Mouse (Mus musculus): ENCODE results near the gene Fbxo8. TPM values are rescaled to one million over a fixed set of nuclear protein-coding genes. Genes with fewer than 3 reads are reported as not detected.

Fbxo8 gene
- polyA plus RNA-seq, 1 experiment from 2014 or later = 41.6 TPM

- WGBS = 4% methylated on average over 4 of the region's 4 CpGs
These were observed 68.2 kb downstream of the Fbxo8 start for GRCm38 (mm10) chr8:56619056-56619455.

GRCm38 (mm10) chr8:56619571-56619970 lies 68.7 kb downstream of the Fbxo8 start:
- 5% methylated on average over 9 of the region's 9 CpGs for WGBS
- peaks cover 52% of the 10 kb centered on the region for H3K4me1 ChIP-seq

More at GRCm38 (mm10) chr8:56619056-56619455, 68.2 kb downstream of the Fbxo8 start:
- DNase-seq (ENCODE audit: low spot score) = no peak
- peak overlapping the region; percentile 41; the same call in 1 of the 2 replicates for H3K4me3 ChIP-seq
- no peaks in the 10 kb centered on the region for H3K9me3 ChIP-seq
- H3K4me1 ChIP-seq = peaks cover 47% of the 10 kb centered on the region
- no peaks in the 10 kb centered on the region for H3K27me3 ChIP-seq (ENCODE audit: insufficient read depth, poor library complexity, severe bottlenecking)
- H3K27ac ChIP-seq = peak overlapping the region; percentile 71
- H3K36me3 ChIP-seq = no peaks in the 10 kb centered on the region

GRCm38 (mm10) chr8:56620691-56621090 lies 69.8 kb downstream of the Fbxo8 start:
- Histone ChIP-seq H3K9me3 (no peaks in the 10 kb centered on the region), H3K36me3 (no peaks in the 10 kb centered on the region), H3K4me1 (peaks cover 54% of the 10 kb centered on the region), H3K27me3 (ENCODE audit: insufficient read depth, poor library complexity, severe bottlenecking) (no peaks in the 10 kb centered on the region), H3K27ac (peak overlapping the region; percentile 71), H3K4me3 (peak overlapping the region; percentile 41)
- no peak for DNase-seq (ENCODE audit: low spot score)
- 3% methylated on average over 10 of the region's 10 CpGs for WGBS

More at GRCm38 (mm10) chr8:56619571-56619970, 68.7 kb downstream of the Fbxo8 start:
- peak overlapping the region; percentile 71 for H3K27ac ChIP-seq
- no peaks in the 10 kb centered on the region for H3K27me3 ChIP-seq (ENCODE audit: insufficient read depth, poor library complexity, severe bottlenecking)
- no peaks in the 10 kb centered on the region for H3K9me3 ChIP-seq
- H3K4me3 ChIP-seq = peak overlapping the region; percentile 41
- H3K36me3 ChIP-seq = no peaks in the 10 kb centered on the region
- DNase-seq (ENCODE audit: low spot score) = no peak

- Histone ChIP-seq H3K4me3 (peak overlapping the region; percentile 41), H3K9me3 (no peaks in the 10 kb centered on the region), H3K36me3 (no peaks in the 10 kb centered on the region), H3K27me3 (ENCODE audit: insufficient read depth, poor library complexity, severe bottlenecking) (no peaks in the 10 kb centered on the region), H3K4me1 (peaks cover 54% of the 10 kb centered on the region), H3K27ac (peak overlapping the region; percentile 71)
- WGBS = 16% methylated on average over 4 of the region's 4 CpGs
- no peak for DNase-seq (ENCODE audit: low spot score)
These were observed 70.2 kb downstream of the Fbxo8 start for GRCm38 (mm10) chr8:56621093-56621492.

- WGBS = 2% methylated on average over 18 of the region's 18 CpGs
- no peaks in the 10 kb centered on the region for H3K36me3 ChIP-seq
- H3K27ac ChIP-seq = peak overlapping the region; percentile 90
- H3K9me3 ChIP-seq = no peaks in the 10 kb centered on the region
- DNase-seq (ENCODE audit: low spot score) = no peak
- H3K4me1 ChIP-seq = peaks cover 54% of the 10 kb centered on the region
- peak overlapping the region; percentile 59 for H3K4me3 ChIP-seq
- H3K27me3 ChIP-seq (ENCODE audit: insufficient read depth, poor library complexity, severe bottlenecking) = no peaks in the 10 kb centered on the region
These were observed 71.7 kb downstream of the Fbxo8 start for GRCm38 (mm10) chr8:56622470-56623024.

GRCm38 (mm10) chr8:56623346-56623745 lies 72.5 kb downstream of the Fbxo8 start:
- no peaks in the 10 kb centered on the region for H3K9me3 ChIP-seq
- peak overlapping the region; percentile 90 for H3K27ac ChIP-seq
- H3K4me1 ChIP-seq = peaks cover 54% of the 10 kb centered on the region
- no peaks in the 10 kb centered on the region for H3K27me3 ChIP-seq (ENCODE audit: insufficient read depth, poor library complexity, severe bottlenecking)
- WGBS = 3% methylated on average over 10 of the region's 10 CpGs
- no peaks in the 10 kb centered on the region for H3K36me3 ChIP-seq
- peak overlapping the region; percentile 59 for H3K4me3 ChIP-seq
- DNase-seq (ENCODE audit: low spot score) = peak; percentile 81

- Histone ChIP-seq H3K36me3 (no peaks in the 10 kb centered on the region), H3K9me3 (no peaks in the 10 kb centered on the region), H3K4me1 (peaks cover 6% of the 10 kb centered on the region), H3K4me3 (no peak overlapping the region), H3K27me3 (ENCODE audit: insufficient read depth, poor library complexity, severe bottlenecking) (no peaks in the 10 kb centered on the region), H3K27ac (no peak overlapping the region)
- DNase-seq (ENCODE audit: low spot score) = no peak
- 46% methylated on average over 4 of the region's 4 CpGs for WGBS
These were observed 78.3 kb downstream of the Fbxo8 start for GRCm38 (mm10) chr8:56629160-56629559.

GRCm38 (mm10) chr8:56639277-56639676 lies 88.4 kb downstream of the Fbxo8 start:
- Histone ChIP-seq H3K27ac (no peak overlapping the region), H3K36me3 (no peaks in the 10 kb centered on the region), H3K27me3 (ENCODE audit: insufficient read depth, poor library complexity, severe bottlenecking) (no peaks in the 10 kb centered on the region), H3K4me1 (no peaks in the 10 kb centered on the region), H3K4me3 (no peak overlapping the region), H3K9me3 (no peaks in the 10 kb centered on the region)
- no peak for DNase-seq (ENCODE audit: low spot score)
- 76% methylated on average over 6 of the region's 6 CpGs for WGBS

Small RNAs within 50 kb of the gene (microRNA-seq; reads per million reads assigned to microRNA genes)
- gene Gm25992 = not detected

Other genes starting within 250 kb of the Fbxo8 start
- gene Cep44, start within 50 bp of the Fbxo8 start, polyA plus RNA-seq (2016; fragmentation: Nextera tagmentation; extraction: Ambion mirVana) = 25.0 and 34.5 TPM in 2 replicates

All from heart, embryonic 10.5 days (tissue).